Mouse (Mus musculus) thymus, postnatal 0 days (tissue): ENCODE measurements around the gene Gm8138. TPM values are rescaled to one million over a fixed set of nuclear protein-coding genes. Genes with fewer than 3 reads are reported as not detected.
"Not testable (repeated sequence)": the region's sequence is repeated elsewhere in the genome, so short reads cannot be mapped to it uniquely, and the experiment has no call there.

Experiments
- DNase-seq: peaks from one replicate; pipeline ENCODE4 v3.0.0-alpha.2; 2015; ENCODE audit warnings: low spot score
- polyA plus RNA-seq: library from polyadenylated mRNA; unstranded; fragments of >200 nt; fragmentation: Nextera tagmentation; extraction: Ambion mirVana; gene quantifications from 2 replicates; pipeline ENCODE4 v1.2.1, GENCODE M21; 2015

Gm8138 gene
- not detected in 2 replicates for polyA plus RNA-seq

- not testable (repeated sequence) for DNase-seq
These were observed at the start of gene Gm8138 for GRCm38 (mm10) chr14:43416250-43416649. TSS of gene Gm8138 (minus strand) at chr14:43416350.

GRCm38 (mm10) chr14:43361713-43362112 is 54.4 kb downstream of the Gm8138 start:
- DNase-seq, result not testable (repeated sequence)

Other genes starting within 250 kb of the Gm8138 start
- gene Gm7233, start 236.5 kb downstream of the Gm8138 start, polyA plus RNA-seq, result 0.09 TPM in 1 of 2 replicates, not detected in the other
- not detected in 2 replicates for gene Gm8122, start 181.0 kb downstream of the Gm8138 start, polyA plus RNA-seq
- gene Gm8126, start 157.7 kb downstream of the Gm8138 start, polyA plus RNA-seq, result 0.12 TPM in 1 of 2 replicates, not detected in the other
- 0.12 TPM in 1 of 2 replicates, not detected in the other for gene Gm9732, start 141.3 kb downstream of the Gm8138 start, polyA plus RNA-seq
- gene Gm8127, start 122.5 kb downstream of the Gm8138 start, polyA plus RNA-seq, result not detected in 2 replicates
- not detected in 2 replicates for gene 1700001F09Rik, start 68.5 kb downstream of the Gm8138 start, polyA plus RNA-seq
- 0.17 TPM in 2 replicates for gene Gm5799, start 127.2 kb upstream of the Gm8138 start, polyA plus RNA-seq
- gene Gm17654, start 162.8 kb upstream of the Gm8138 start, polyA plus RNA-seq, result not detected in 2 replicates
- not detected in 2 replicates for gene Gm10375, start 191.7 kb upstream of the Gm8138 start, polyA plus RNA-seq